Mouse (Mus musculus) MEL (cell line): ENCODE measurements around the gene H2-Oa.

Source experiments
- CHD1 ChIP-seq: IDR thresholded peaks from 2 replicates; pipeline ENCODE4 v1.6.1; 2012; ENCODE audit warnings: low read depth, mild to moderate bottlenecking, inconsistent platforms, low read length, improper control_type of control experiment
- CTCF ChIP-seq, 3 experiments: IDR thresholded peaks in 2 of 3; conservative IDR thresholded peaks in 1 of 3; 2 replicates each; pipeline ENCODE4 v1.5.1; 2011 to 2012; ENCODE audit warnings: low read length in 3 of 3, low read depth in 2 of 3, mild to moderate bottlenecking in 2 of 3, improper control_type of control experiment in 1 of 3, inconsistent platforms in 1 of 3, mixed read lengths in 1 of 3, moderate library complexity in 1 of 3; ENCODE audit not compliant: control insufficient read depth in 1 of 3, insufficient read depth in 1 of 3, poor library complexity in 1 of 3, severe bottlenecking in 1 of 3
- GABPA ChIP-seq: IDR thresholded peaks from 2 replicates; pipeline ENCODE4 v1.6.1; 2012; ENCODE audit warnings: low read depth, mild to moderate bottlenecking, inconsistent platforms, low read length, improper control_type of control experiment, moderate library complexity
- HCFC1 ChIP-seq: IDR thresholded peaks from 2 replicates; pipeline ENCODE4 v1.6.1; 2012; ENCODE audit warnings: low read depth, mild to moderate bottlenecking, inconsistent platforms, low read length, improper control_type of control experiment, moderate library complexity
- MEF2A ChIP-seq: IDR thresholded peaks from 2 replicates; pipeline ENCODE4 v1.6.1; 2014; ENCODE audit warnings: low read depth, mild to moderate bottlenecking, inconsistent platforms, low read length, improper control_type of control experiment; ENCODE audit not compliant: poor library complexity, insufficient replicate concordance, severe bottlenecking; ENCODE audit errors: extremely low read depth
- POLR2AphosphoS5 ChIP-seq: IDR thresholded peaks from 2 replicates; pipeline ENCODE4 v1.6.1; 2012; ENCODE audit warnings: low read depth, borderline replicate concordance, mild to moderate bottlenecking, inconsistent platforms, low read length, moderate library complexity, mixed read lengths
- UBTF ChIP-seq: IDR thresholded peaks from 2 replicates; pipeline ENCODE4 v1.6.1; 2012; ENCODE audit warnings: low read depth, mild to moderate bottlenecking, inconsistent platforms, low read length, improper control_type of control experiment, moderate library complexity, borderline replicate concordance; ENCODE audit not compliant: insufficient read depth

- TF ChIP-seq CTCF (IDR thresholded peaks at IDR 0.05 in 2 of 3, conservative IDR thresholded peaks at IDR 0.05 in 1 of 3; ENCODE audit: control insufficient read depth in 1 of 3, insufficient read depth in 1 of 3, low read depth in 2 of 3, low read length in 3 of 3, poor library complexity in 1 of 3, severe bottlenecking in 1 of 3): no peak; a peak in 1 of 6 replicates
- no peak for TF ChIP-seq GABPA
- no peak for TF ChIP-seq POLR2AphosphoS5
- TF ChIP-seq HCFC1: no peak
- no peak for TF ChIP-seq UBTF
- no peak for TF ChIP-seq MEF2A
- TF ChIP-seq CHD1: no peak
Observed at GRCm38 (mm10) chr17:34134451-34134850, 42.3 kb downstream of the H2-Oa start.
